Mouse (Mus musculus): ENCODE measurements around the gene Cep290.
"Not testable (repeated sequence)": the region's sequence is repeated elsewhere in the genome, so short reads cannot be mapped to it uniquely, and the experiment has no call there.

The Cep290 gene

DNA sequence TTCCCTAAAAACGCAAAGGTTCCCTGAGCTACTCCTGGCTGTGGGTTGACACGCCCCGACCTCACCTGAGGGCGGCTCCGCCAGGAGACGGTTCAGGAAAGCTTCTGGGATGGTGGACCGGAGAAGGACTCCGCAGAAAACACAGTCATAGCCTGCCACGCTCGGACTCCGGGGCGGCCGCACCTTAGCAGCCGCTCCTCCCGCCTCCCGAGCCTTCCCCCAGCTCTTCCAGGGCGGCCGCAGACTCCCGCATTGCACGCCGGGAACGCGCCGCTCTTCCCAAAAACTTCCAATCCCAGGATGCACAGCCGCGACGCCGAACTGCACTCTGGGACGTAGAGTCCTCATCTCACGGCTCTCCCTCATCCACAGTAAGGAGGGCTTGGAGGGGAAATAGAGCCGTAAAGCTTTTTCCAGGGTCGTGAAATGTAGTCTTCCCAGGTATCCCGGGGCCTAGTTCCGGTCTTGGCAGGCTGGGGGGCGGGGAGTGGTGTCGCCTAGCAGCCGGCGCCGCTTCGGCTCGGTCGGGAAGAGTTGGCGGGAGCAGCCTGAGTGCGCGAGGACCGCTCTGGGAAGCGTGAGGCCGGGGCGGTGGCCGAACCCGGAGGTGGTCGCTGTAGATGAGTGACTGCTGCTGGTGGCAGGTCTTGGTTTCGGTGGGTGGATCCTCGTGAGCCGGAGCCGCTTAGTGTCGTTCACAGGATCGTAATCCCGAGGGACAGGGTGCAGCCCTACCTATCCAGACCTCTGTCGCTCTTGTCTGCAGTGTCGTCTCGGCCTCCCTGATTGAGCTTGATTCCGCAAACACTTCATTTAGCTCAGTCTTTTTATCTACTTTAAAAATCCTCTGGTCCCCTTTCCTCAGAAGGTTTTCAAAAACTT, at the start of gene Cep290, which contains the start of gene Tmtc3:
TSS of gene Cep290 (plus strand) at position 462 of the 882 bp plus-strand sequence.
TSS of gene Tmtc3 (minus strand) at position 254 of the 882 bp plus-strand sequence.
- DNase-seq (ENCODE audit: low read depth): peak; percentile 40

DNA sequence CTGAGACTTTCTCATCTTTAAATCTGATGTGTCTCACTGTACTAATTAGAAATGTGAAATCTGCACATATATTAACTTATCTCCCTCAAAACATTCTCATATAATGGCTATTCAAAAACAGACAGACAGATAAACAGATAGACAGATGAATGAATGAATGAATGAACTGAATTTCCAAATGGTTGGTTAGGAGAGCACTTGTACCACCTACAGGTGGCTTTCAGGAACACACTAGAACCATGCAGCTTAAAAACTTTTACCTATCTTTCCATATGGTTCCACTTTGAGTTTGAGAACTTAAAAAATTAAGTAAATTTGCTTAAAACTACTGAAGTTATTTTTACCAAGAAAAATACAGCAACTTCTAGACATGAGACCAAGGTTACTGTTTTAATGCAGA, 38.0 kb upstream of the Cep290 start:
- no peak for DNase-seq (ENCODE audit: low read depth)

DNA sequence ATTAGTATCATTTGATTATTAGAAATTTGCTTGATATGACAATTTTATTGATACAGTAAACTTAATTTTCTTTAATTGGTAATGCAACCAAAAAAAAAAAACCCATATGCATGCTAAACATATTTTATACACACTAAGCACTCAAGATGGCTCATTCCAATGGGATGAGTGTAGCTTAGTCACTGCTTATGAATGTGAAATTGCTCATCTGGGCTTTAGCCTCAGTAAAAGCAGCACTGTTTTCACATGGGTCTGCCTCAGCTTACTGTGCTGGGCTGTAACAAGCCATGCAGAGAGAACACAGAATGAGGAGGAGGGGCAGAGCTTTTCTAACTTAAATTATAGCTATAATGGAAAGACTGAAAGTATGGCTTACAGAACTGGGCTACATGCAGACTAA, 26.8 kb upstream of the Cep290 start:
- no peak for DNase-seq (ENCODE audit: low read depth)

DNA sequence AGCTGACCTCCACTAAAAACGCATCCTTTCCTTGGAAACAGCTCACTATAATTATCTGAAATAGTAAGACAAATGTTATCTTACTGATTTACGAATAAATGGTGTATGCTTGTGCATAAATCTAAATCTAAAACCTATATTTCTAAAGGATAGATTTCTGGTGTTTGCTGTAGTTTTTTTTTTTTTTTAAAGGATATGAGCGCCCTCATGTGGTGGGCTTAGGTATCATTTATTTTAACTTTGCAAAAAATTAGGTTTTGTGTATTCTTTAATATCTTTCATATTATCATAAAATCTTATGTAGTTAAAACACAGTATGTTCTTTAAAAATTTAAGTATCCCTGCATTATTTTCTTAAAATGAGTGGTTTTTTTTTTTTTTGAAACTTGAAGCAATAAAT, 12.3 kb upstream of the Cep290 start:
- peak; percentile 41 for DNase-seq (ENCODE audit: low read depth)

DNA sequence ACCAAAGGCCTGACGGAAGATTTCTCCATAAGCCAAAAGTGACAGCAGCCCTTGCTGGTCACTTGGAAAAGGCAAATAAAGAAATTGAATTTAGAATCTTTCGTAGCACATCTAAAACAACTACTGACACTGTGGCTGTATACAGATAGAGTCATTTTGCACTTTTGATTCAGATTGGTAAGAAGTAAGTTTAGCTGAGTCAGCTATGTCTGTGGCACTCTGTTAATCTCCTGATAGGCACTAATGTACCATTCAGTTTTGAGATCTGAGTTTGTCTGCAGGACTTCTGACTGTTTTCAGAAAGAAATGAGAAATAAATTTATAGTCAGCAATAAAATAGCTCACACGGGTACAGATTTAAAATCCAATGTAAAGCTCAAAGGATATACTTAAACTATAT, 7.8 kb upstream of the Cep290 start:
- DNase-seq (ENCODE audit: low read depth): no peak

DNA sequence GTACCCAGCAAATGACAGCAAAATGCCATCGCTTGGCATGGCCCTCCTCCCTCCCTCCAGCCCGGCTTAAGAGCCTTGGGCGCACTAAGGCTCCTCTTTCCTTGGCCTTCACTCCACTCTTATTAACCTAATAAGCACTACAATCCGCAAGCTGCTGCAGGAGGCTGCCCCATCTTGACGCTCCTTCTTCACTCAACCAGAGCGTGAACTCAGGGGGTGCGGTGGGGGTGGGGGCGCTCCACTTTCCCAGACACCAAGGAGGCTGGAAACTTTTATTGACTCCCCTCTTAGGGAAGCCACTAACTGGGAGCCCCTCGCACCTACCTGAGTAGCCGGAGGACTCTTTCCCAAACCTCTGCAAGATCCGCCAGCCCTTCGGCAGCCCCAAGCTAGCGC, 659 bp upstream of the Cep290 start:
- DNase-seq (ENCODE audit: low read depth): peak; percentile 17

DNA sequence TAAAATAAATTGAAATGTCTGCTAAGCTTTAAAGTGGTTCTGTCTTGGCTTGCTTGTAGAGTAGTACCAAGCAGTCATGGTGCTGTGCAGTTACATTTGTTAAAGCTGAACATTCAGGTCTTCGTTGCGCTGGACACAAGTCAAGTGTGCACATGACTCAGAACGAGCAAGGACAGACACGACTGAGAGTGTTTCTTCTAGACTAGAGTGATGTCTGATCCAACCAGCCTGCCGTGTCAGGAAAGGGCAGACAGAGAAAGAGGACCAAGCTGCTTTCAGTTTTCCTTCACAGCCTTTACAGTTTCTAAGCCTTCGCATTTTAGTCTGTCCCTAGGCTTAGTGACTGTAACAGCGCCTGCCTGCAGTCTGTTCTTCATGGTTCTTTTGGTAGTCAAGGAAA, 4.6 kb downstream of the Cep290 start:
- no peak for DNase-seq (ENCODE audit: low read depth)

DNA sequence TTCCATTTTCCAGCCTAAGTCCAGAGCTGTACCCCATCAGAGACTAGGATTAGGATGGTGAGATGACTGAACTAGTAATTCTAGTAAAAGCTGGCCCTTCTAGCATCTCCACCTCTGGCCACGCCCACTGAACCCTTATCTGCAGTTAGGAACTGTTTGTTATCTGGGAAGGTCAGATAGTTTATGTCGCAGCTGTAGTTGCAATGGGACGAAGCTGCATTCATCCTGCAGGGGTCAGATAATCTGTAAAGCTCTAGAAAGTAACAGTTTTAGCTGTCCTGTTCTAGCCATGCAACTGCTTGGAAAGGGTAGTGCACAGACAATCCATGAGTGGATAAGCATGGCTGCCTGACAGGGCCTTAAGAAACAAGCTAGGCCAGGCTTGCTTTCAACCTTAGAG, 11.0 kb downstream of the Cep290 start:
- no peak for DNase-seq (ENCODE audit: low read depth)

DNA sequence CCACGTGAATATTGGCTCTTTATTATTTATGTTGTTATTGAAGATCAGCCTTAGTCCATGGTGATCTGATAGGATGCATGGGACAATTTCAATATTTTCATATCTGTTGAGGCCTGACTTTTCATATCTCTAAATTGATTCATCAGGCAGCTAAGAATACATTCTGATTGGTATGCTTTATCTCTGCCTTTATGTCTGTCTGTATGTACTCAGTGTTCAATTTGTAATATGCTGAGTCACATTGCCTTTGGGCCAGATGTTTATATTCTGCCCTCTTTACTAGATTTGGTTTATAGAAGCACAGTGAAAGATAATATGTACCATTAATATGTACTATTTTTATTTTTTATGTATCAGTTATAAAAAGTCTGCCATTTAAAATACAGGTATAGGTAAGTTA, 20.8 kb downstream of the Cep290 start:
- DNase-seq (ENCODE audit: low read depth): no peak

DNA sequence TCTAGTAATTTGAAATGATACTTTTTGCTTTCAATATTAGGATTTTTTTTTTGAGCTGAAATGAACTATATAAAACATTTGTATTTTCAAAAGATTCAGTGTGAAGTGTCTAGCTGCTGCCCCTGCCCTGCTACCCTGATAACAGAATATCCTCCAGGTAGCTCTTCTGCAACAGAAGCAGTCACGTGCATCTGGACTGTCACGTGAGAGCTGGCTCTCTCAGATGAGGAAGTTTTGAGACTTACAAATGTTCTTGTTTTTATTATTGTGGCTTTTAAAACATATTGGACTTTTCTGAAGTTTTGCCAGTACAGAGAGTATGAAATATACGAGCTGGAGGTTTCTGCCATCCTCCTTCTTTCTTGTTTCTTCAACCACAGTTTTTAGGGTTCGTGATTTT, 34.3 kb downstream of the Cep290 start:
- no peak for DNase-seq (ENCODE audit: low read depth)

DNA sequence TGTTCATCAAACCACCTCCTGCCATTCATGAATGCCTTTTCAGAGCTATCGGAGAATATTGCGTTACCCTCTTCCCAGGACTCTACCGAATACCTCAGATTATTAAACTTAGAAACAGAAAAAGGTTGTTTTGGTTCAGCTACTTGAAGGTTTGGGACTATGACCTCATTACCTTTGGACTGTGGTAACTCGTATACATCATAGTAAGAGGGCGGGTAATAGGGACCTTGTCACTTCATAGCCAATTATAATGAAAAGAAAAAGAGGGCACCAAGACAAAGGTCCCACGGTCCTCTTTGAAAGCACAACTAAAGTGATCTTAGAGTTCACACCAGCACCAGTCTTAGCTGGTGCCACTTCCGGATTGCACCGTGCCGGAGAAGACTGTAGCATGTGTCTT, 35.0 kb downstream of the Cep290 start:
- no peak for DNase-seq (ENCODE audit: low read depth)

DNA sequence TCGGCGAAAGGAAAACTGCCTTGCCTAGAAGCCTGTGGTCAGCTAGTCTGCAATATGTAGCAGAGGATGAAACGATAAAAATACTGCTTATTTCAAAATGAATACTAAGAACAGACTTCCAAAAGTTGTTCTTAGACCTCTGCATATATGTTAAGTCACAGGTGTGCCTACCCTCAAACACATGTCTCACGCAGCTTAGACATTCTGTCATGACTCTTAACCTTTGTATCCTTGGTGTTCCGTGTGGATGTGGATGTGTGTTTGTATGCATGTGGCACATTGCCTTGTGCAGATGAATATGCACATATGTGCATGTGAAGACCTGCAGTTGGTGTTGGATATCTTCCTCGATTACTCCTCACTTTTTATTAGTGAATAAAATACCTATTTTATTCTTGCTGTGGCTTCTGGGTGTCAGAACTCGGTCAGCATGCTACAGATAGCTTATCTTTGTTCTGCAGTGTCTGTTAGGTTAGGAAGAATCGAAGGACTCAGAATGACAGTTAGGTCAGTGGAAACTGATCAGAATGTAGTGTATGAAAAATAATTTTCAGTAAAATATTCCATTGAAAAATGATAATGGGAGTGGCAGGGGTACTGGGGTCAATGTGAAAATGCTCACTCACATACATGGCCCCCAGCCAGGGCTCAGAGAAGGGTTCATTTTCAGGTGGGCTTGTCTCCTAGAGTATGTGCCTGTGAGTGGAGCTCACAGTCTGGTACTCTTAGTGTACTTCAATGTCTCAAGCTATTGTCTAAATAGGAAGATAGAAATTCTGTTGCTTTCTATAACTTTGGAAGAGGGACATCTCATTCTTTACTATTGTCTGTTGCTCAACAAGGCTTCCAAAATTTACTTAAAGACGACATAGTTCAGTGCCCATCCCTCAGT, 37.4 kb downstream of the Cep290 start:
- DNase-seq (ENCODE audit: low read depth): no peak

DNA sequence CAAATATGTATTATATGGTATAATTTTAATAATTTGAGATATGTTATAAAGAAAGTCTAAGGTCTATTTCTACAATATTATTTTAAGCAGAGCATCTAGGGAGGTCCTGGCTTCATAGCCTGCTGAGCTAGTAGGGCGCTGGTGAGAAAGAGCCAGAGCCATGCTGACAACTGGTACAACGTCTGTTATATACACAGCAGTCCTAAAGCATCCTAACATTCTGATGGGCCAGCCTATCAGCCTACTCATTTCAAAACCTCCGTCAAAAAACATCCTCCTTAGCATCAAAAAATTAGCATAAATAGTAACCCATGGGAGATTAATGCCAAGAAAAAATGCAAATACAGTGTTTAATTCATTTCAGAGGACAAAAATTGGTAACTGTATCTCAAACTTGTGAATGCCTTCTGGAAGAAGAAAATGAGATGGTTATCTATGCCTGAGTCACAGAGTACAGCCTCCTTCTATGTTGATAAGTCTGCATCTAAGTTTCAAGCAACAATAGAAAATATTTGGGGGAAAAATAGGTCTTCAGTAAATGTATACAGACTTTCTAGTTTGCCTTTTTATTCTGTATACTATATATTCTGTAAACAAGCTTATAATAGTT, 69.3 kb downstream of the Cep290 start:
- DNase-seq (ENCODE audit: low read depth): no peak

DNA sequence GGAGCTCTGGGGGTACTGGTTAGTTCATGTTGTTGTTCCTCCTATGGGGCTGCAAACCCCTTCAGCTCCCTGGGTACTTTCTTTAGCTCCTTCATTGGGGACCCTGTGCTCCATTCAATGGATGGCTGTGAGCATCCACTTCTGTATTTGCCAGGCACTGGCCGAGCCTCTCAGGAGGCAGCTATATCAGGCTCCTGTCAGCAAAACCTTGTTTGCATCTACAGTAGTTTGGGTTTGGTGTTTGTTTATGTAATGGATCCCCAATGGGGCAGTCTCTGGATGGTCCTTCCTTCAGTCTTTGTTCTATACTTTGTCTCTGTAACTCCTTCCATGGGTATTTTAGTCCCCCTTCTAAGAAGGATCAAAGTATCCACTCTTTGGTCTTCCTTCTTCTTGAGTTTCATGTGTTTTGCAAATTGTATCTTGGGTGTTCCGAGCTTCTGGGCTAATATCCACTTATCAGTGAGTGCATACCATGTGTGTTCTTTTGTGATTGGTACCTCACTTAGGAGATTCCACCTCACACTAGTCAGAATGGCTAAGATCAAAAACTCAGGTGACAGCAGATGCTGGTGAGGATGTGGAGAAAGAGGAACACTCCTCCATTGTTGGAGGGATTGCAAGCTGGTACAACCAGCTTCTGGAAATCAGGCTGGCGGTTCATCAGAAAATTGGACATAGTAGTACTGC, 73.0 kb downstream of the Cep290 start:
- not testable (repeated sequence) for DNase-seq (ENCODE audit: low read depth)

DNA sequence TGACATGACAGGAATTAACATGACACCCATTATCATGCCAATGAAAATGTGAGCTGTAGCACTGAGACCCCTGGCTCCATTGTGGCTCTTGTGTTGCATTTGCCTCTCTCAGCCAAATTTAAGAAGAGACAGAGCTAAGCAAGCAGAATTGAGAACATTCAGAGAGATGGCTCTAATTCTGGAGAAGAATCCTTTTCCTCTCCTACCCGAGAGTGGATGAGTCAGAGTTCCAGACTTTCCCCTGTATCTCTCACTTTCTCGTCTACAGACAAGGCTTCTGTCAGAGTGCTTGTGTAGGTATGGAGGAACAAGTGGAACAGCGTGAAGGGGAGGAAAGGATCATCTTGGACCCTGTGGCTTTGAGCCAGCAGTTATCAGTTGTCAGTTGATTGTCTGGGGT, 76.8 kb downstream of the Cep290 start:
- no peak for DNase-seq (ENCODE audit: low read depth)

DNA sequence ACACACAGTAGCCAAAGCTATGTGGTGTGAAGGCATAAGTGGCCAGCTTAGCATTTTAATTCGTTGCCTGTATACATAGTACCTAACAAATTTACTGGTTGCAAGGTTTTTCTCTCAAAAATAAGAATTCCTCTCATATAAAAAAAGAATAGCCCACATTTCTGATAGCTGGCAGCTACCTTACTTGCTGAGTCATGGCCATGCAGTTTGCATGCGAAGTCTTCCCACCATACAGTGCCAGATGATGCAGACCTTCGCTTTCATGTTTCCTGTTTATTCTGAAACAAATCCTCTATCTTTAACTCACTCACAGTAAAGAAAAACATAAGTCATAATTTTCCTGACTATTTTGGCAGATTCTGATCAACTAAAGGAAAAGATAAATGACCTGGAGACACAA, 84.3 kb downstream of the Cep290 start:
- DNase-seq (ENCODE audit: low read depth): no peak

DNA sequence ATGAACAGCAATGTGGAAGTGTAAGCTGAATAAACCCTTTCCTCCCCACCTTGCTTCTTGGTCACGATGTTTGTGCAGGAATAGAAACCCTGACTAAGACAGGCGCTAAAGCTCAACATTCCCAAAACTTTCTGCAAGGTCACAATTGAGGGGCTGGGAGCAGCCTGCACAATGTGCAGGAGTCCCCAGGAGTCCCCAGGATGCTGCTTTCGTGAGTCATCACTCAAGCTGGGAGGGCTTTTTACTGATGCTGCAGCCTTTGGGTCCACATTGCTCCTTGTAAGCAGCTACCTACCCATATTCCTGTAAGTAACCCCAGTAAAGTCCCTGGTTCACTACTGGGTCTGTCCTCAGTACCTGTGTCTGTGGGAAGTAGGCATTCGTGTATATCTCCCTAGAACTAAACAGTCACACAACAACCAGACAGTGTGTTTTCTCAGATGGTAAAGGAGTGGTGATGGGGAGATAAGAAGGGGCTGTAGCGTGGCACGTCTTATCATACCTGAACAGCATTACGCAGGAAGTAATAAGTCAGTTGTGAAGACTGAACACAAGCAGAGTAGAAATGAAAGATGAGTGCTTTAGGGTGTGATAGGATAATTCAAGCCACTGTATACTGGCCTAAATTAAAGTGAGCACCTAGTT, 87.3 kb downstream of the Cep290 start:
- DNase-seq (ENCODE audit: low read depth): no peak

DNA sequence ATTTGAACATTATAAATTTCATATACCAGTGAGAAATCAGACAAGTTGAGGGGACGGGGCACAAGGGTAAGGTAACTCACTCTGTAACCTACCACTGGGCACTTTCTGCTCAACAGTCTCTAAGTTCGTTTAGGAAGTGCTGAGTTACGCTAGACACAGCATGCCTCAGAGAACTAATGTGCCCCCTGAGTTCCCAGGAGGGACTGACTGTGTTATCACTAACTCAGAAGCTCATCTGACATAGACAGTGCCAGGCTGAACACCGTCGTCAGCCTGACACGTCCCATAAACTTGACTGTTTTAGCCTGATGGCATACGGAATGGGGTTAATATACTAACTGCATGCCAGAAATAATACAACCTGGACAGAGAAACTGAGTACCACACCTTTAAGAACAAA, 87.9 kb downstream of the Cep290 start:
- DNase-seq (ENCODE audit: low read depth): no peak

DNA sequence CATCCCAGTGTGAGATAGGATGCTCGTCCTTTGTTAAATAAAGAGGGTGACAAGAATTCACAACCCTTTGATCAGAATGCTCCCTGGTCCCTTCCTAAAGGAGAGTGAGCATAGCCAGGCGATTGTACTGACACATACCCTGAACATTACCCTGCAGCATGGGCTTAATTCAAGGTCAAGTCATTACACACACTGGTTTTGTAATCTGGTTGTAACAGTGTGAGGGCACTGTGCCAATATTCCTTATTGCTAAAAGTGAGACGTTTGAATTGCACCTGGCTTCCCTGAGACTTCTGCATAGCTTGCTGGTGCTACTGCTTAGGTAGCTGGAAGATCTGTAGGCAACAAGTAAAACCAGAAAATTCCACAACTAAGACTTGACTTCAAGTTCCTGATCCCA, 96.8 kb downstream of the Cep290 start:
- DNase-seq (ENCODE audit: low read depth): no peak

DNA sequence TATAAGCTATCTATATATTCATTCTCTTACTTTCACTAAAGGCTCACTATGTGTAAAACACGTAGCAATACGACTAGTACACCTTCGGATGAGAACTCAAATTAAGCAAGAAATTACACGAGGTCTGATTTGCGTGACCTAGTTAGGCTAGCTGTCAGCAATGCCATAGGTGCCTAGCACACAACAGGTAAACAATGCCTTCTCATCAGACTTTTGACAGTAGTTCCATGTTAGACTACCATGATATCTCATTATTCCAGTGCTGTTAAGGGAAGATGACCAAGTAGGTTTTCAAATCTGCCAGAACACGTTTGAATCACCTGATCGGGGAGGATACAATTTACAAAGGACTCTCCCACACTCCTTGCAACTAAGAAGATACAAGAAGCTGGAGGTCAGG, 101.2 kb downstream of the Cep290 start:
- DNase-seq (ENCODE audit: low read depth): no peak

DNA sequence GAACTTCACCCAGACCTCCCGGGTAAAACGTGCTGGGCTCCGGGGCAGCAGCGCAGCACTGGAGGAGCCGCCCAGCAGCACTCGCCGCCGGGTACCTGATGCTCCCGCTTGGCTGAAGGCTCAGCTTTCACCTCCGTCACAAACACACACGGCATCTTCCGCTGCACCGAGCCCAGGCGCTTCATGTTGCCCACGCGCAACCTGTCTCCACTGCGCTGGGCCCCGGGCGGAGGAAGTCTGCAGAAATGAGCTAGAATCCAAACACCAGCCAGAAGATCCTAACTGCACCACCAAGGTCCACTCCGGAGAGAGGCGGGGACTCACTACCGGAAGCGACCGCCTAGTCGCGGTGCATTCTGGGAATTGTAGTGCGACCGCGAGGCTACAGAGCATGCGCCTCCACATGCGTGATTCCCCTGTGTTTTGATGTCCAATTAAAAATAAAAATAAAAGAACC, 101.6 kb downstream of the Cep290 start:
- peak; percentile 92 for DNase-seq (ENCODE audit: low read depth)

Data from induced T-regulatory cell, adult 2 months (primary cell).